Mouse (Mus musculus) forebrain, postnatal 0 days (tissue): ENCODE results near the gene Etl4. TPM values are rescaled to one million over a fixed set of nuclear protein-coding genes. Genes with fewer than 3 reads are reported as not detected.

Source experiments
- ATAC-seq: fragments of 200-750 bp; cut with Nextera tagmentation; 2 replicates; pipeline ENCODE4 v1.8.0; 2017; ENCODE audit warnings: mild to moderate bottlenecking, moderate library complexity
- DNase-seq: peaks from one replicate; pipeline ENCODE4 v3.0.0-alpha.2; 2015
- H3K27ac ChIP-seq: fragments of 300-500 bp; sonication (generic); 2 replicates; pipeline ENCODE4 v1.5.1; 2014; ENCODE audit warnings: low read depth, mild to moderate bottlenecking, antibody characterized with exemption, low read length, moderate library complexity, mixed read lengths
- H3K27me3 ChIP-seq: fragments of 300-500 bp; sonication (generic); 2 replicates; pipeline ENCODE4 v1.6.1; 2014; ENCODE audit warnings: mild to moderate bottlenecking, low read length, mixed read lengths; ENCODE audit not compliant: insufficient read depth
- H3K36me3 ChIP-seq: fragments of 300-500 bp; sonication (generic); 2 replicates; pipeline ENCODE4 v1.6.1; 2014; ENCODE audit warnings: mild to moderate bottlenecking, moderate library complexity; ENCODE audit not compliant: insufficient read depth
- H3K4me1 ChIP-seq: fragments of 300-500 bp; sonication (generic); 2 replicates; pipeline ENCODE4 v1.6.1; 2014; ENCODE audit warnings: antibody characterized with exemption; ENCODE audit not compliant: insufficient read depth
- H3K4me2 ChIP-seq: fragments of 300-500 bp; sonication (generic); 2 replicates; pipeline ENCODE4 v1.6.1; 2014; ENCODE audit warnings: low read depth, mild to moderate bottlenecking, moderate library complexity
- H3K4me3 ChIP-seq: fragments of 300-500 bp; sonication (generic); 2 replicates; pipeline ENCODE4 v1.5.1; 2014; ENCODE audit warnings: low read depth, low read length, mixed read lengths
- H3K9ac ChIP-seq: fragments of 300-500 bp; sonication (generic); 2 replicates; pipeline ENCODE4 v1.6.1; 2014; ENCODE audit warnings: mild to moderate bottlenecking
- H3K9me3 ChIP-seq: fragments of 300-500 bp; sonication (generic); 2 replicates; pipeline ENCODE4 v1.6.1; 2016; ENCODE audit warnings: low read length
- CTCF ChIP-seq: sonication (generic); IDR thresholded peaks from 2 replicates; pipeline ENCODE4 v1.5.1; 2016; ENCODE audit warnings: antibody characterized with exemption, control low read depth, low read depth
- WGBS: fragments of 180-500 bp; shearing (Covaris S2); extraction: QIAGEN DNeasy Blood & Tissue Kit; methylation state at CpG from one replicate; pipeline ENCODE4 v1.1.7; 2014; 5-methylcytosine and 5-hydroxymethylcytosine counted together
- polyA plus RNA-seq: library from polyadenylated mRNA; unstranded; fragments of >200 nt; fragmentation: Nextera tagmentation; extraction: Ambion mirVana; gene quantifications from 2 replicates; pipeline ENCODE4 v1.2.1, GENCODE M21; 2015
- total RNA-seq: library from RNA; depleted of rRNA; stranded (reverse); fragments of >200 nt; gene quantifications from 2 replicates; pipeline ENCODE4 v1.2.3, GENCODE M21; 2014

Gene Etl4
- total and polyA plus RNA-seq, 2 experiments from 2014 or later = 7.2 to 13.6 TPM

GRCm38 (mm10) chr2:20602656-20603055, 693.1 kb downstream of the Etl4 start:
- WGBS = 65% methylated on average over 2 of the region's 2 CpGs

GRCm38 (mm10) chr2:20603536-20603935, 694.0 kb downstream of the Etl4 start:
- Histone ChIP-seq H3K36me3 (no peaks in the 10 kb centered on the region), H3K4me2 (no peak overlapping the region), H3K9me3 (no peaks in the 10 kb centered on the region), H3K27ac (no peak overlapping the region), H3K9ac (no peak overlapping the region), H3K4me3 (no peak overlapping the region), H3K4me1 (no peaks in the 10 kb centered on the region), H3K27me3 (no peaks in the 10 kb centered on the region)
- DNase-seq (no peak), ATAC-seq (no peak)
- TF ChIP-seq CTCF = no peak
- 75% methylated on average over 6 of the region's 6 CpGs for WGBS

More at GRCm38 (mm10) chr2:20602656-20603055, 693.1 kb downstream of the Etl4 start:
- DNase-seq = no peak
- no peak overlapping the region for H3K4me2 ChIP-seq
- H3K27me3 ChIP-seq = no peaks in the 10 kb centered on the region
- no peak overlapping the region for H3K4me3 ChIP-seq
- H3K9ac ChIP-seq = no peak overlapping the region
- H3K27ac ChIP-seq = no peak overlapping the region
- no peaks in the 10 kb centered on the region for H3K36me3 ChIP-seq
- ATAC-seq = no peak
- no peak for TF ChIP-seq CTCF
- no peaks in the 10 kb centered on the region for H3K4me1 ChIP-seq
- no peaks in the 10 kb centered on the region for H3K9me3 ChIP-seq

GRCm38 (mm10) chr2:20603991-20604390, 694.4 kb downstream of the Etl4 start:
- WGBS = 73% methylated on average over 6 of the region's 6 CpGs
- no peak overlapping the region for H3K27ac ChIP-seq
- no peak for TF ChIP-seq CTCF
- no peak overlapping the region for H3K9ac ChIP-seq
- ATAC-seq (no peak), DNase-seq (no peak)
- no peaks in the 10 kb centered on the region for H3K27me3 ChIP-seq
- no peaks in the 10 kb centered on the region for H3K4me1 ChIP-seq
- no peaks in the 10 kb centered on the region for H3K9me3 ChIP-seq
- no peak overlapping the region for H3K4me2 ChIP-seq
- no peaks in the 10 kb centered on the region for H3K36me3 ChIP-seq
- no peak overlapping the region for H3K4me3 ChIP-seq

GRCm38 (mm10) chr2:20609203-20609602, 699.6 kb downstream of the Etl4 start:
- no peaks in the 10 kb centered on the region for H3K9me3 ChIP-seq
- H3K27ac ChIP-seq = no peak overlapping the region
- no peaks in the 10 kb centered on the region for H3K36me3 ChIP-seq
- no peaks in the 10 kb centered on the region for H3K4me1 ChIP-seq
- 23% methylated on average over 8 of the region's 8 CpGs for WGBS
- no peak overlapping the region for H3K4me2 ChIP-seq
- no peak overlapping the region for H3K4me3 ChIP-seq
- no peak overlapping the region for H3K9ac ChIP-seq
- H3K27me3 ChIP-seq = no peaks in the 10 kb centered on the region
- TF ChIP-seq CTCF = no peak
- ATAC-seq (peak; percentile 50; the same call in 1 of the 2 replicates), DNase-seq (no peak)

- H3K27me3 ChIP-seq = no peaks in the 10 kb centered on the region
- no peak for ATAC-seq
- TF ChIP-seq CTCF = peak; percentile 73
- H3K4me1 ChIP-seq = no peaks in the 10 kb centered on the region
- no peak overlapping the region for H3K4me3 ChIP-seq
- H3K4me2 ChIP-seq = no peak overlapping the region
- no peaks in the 10 kb centered on the region for H3K36me3 ChIP-seq
- H3K27ac ChIP-seq = no peak overlapping the region
- no peak overlapping the region for H3K9ac ChIP-seq
- peak; percentile 46 for DNase-seq
- 41% methylated on average over 1 of the region's 1 CpGs for WGBS
- H3K9me3 ChIP-seq = no peaks in the 10 kb centered on the region
Measured at GRCm38 (mm10) chr2:20615948-20616347, 706.4 kb downstream of the Etl4 start.

GRCm38 (mm10) chr2:20618396-20618795, 708.8 kb downstream of the Etl4 start:
- Histone ChIP-seq H3K27ac (no peak overlapping the region), H3K4me2 (no peak overlapping the region), H3K9ac (no peak overlapping the region), H3K36me3 (no peaks in the 10 kb centered on the region), H3K9me3 (no peaks in the 10 kb centered on the region), H3K4me3 (no peak overlapping the region), H3K4me1 (no peaks in the 10 kb centered on the region), H3K27me3 (no peaks in the 10 kb centered on the region)
- no peak for TF ChIP-seq CTCF
- DNase-seq = no peak
- 80% methylated on average over 5 of the region's 5 CpGs for WGBS
- ATAC-seq = no peak

GRCm38 (mm10) chr2:20619881-20620280, 710.3 kb downstream of the Etl4 start:
- WGBS = 84% methylated on average over 5 of the region's 5 CpGs
- no peak overlapping the region for H3K4me2 ChIP-seq
- no peak for ATAC-seq

GRCm38 (mm10) chr2:20629156-20629712, 719.7 kb downstream of the Etl4 start:
- ATAC-seq = peak; percentile 20; the same call in 1 of the 2 replicates
- WGBS = 87% methylated on average over 8 of the region's 8 CpGs
- no peak overlapping the region for H3K4me2 ChIP-seq

More at GRCm38 (mm10) chr2:20619881-20620280, 710.3 kb downstream of the Etl4 start:
- TF ChIP-seq CTCF = no peak
- no peaks in the 10 kb centered on the region for H3K36me3 ChIP-seq
- H3K4me3 ChIP-seq = no peak overlapping the region
- no peaks in the 10 kb centered on the region for H3K4me1 ChIP-seq
- H3K9me3 ChIP-seq = no peaks in the 10 kb centered on the region
- no peak overlapping the region for H3K9ac ChIP-seq
- no peak overlapping the region for H3K27ac ChIP-seq
- DNase-seq = no peak
- no peaks in the 10 kb centered on the region for H3K27me3 ChIP-seq

More at GRCm38 (mm10) chr2:20629156-20629712, 719.7 kb downstream of the Etl4 start:
- no peak for TF ChIP-seq CTCF
- H3K4me3 ChIP-seq = no peak overlapping the region
- H3K9ac ChIP-seq = no peak overlapping the region
- H3K9me3 ChIP-seq = no peaks in the 10 kb centered on the region
- no peaks in the 10 kb centered on the region for H3K4me1 ChIP-seq
- no peaks in the 10 kb centered on the region for H3K27me3 ChIP-seq
- H3K27ac ChIP-seq = no peak overlapping the region
- DNase-seq = no peak
- no peaks in the 10 kb centered on the region for H3K36me3 ChIP-seq
